Comparison of ENCODE assay signal across 31 mouse cellular contexts in genomic region chr1:194645898-194646297, GRCm38 (mm10). TPM values are rescaled to one million over a fixed set of nuclear protein-coding genes. Genes with fewer than 3 reads are reported as not detected.
DNase-seq lines count a peak whose midpoint lies in the region; ATAC-seq and TF ChIP-seq lines count a peak whose summit lies in the region.
"Had no signal": no experiment of that assay in that cellular context is flagged by ENCODE, and none has a peak within 500 bp of the region (broad histone marks: within the 10 kb centered on the region; RNA-seq: fewer than 3 reads in every experiment).

No protein-coding gene starts in this region.

- TF ChIP-seq EP300 in heart, adult 2 months (IDR thresholded peaks at IDR 0.05; ENCODE audit: insufficient read depth, low read depth, low read length): 0 out of 2 replicates have a peak, but pooled peaks have one; percentile 43

- H3K79me2 ChIP-seq in heart, adult 2 months (replicated peaks; ENCODE audit: control insufficient read depth, insufficient read depth, low read length): peaks cover 11% of the 10 kb centered on the region

- no peak overlapping the region for H3K4me3 ChIP-seq in forebrain, embryonic 13.5 days
- no peak overlapping the region for H3K4me3 ChIP-seq in forebrain, embryonic 14.5 days (ENCODE audit: low read depth, low read length)
- no peak overlapping the region for H3K4me3 ChIP-seq in heart, adult 2 months
- no peak overlapping the region for H3K4me3 ChIP-seq in kidney, adult 2 months (ENCODE audit: insufficient read depth, low read depth, low read length)
- H3K4me3 ChIP-seq in kidney, embryonic 16.5 days (ENCODE audit: low read length): no peak overlapping the region
- H3K4me3 ChIP-seq in neural tube, embryonic 13.5 days: no peak overlapping the region
- H3K4me3 ChIP-seq: erythroblast, embryonic 14.5 days; forebrain, embryonic 12.5 days; heart, embryonic 15.5 days; hindbrain, embryonic 10.5 days; intestine, embryonic 15.5 days; layer of hippocampus, adult 2 months; left cerebral cortex, adult 2 months; limb, embryonic 12.5 days; midbrain, embryonic 13.5 days had no signal

- peak; percentile 31; the same call in 1 of the 2 replicates for TF ChIP-seq POLR2A in heart, adult 2 months (IDR thresholded peaks at IDR 0.05; ENCODE audit: insufficient read depth, low read depth, low read length)
- no peak for TF ChIP-seq POLR2A in kidney, adult 2 months (IDR thresholded peaks at IDR 0.05; ENCODE audit: low read depth, low read length)

- H3K27me3 ChIP-seq in forebrain, embryonic 13.5 days: no peaks in the 10 kb centered on the region
- no peaks in the 10 kb centered on the region for H3K27me3 ChIP-seq in forebrain, embryonic 14.5 days (replicated peaks; ENCODE audit: control insufficient read depth, insufficient read depth, low read length)
- H3K27me3 ChIP-seq in heart, adult 2 months (ENCODE audit: control insufficient read depth, insufficient read depth, low read length): no peaks in the 10 kb centered on the region
- H3K27me3 ChIP-seq in kidney, adult 2 months (replicated peaks; ENCODE audit: control insufficient read depth, insufficient read depth, low read length): no peaks in the 10 kb centered on the region
- no peaks in the 10 kb centered on the region for H3K27me3 ChIP-seq in kidney, embryonic 16.5 days (ENCODE audit: insufficient read depth, low read length)
- H3K27me3 ChIP-seq in neural tube, embryonic 13.5 days: no peaks in the 10 kb centered on the region
- H3K27me3 ChIP-seq: CH12.LX; forebrain, embryonic 12.5 days; heart, embryonic 15.5 days; intestine, embryonic 15.5 days; limb, embryonic 12.5 days; midbrain, embryonic 13.5 days had no signal

- TF ChIP-seq CTCF in heart, adult 2 months (IDR thresholded peaks at IDR 0.05): no peak
- TF ChIP-seq CTCF in kidney, adult 2 months (conservative IDR thresholded peaks at IDR 0.05; ENCODE audit: insufficient read depth, insufficient read length, low read depth, low read length): no peak

- H3K4me1 ChIP-seq in forebrain, embryonic 13.5 days: peaks cover 42% of the 10 kb centered on the region
- H3K4me1 ChIP-seq in forebrain, embryonic 14.5 days (ENCODE audit: control insufficient read depth, insufficient read depth, low read length): peaks cover 8% of the 10 kb centered on the region
- peaks cover 41% of the 10 kb centered on the region for H3K4me1 ChIP-seq in heart, adult 2 months (ENCODE audit: control insufficient read depth, insufficient read depth, low read length)
- peaks cover 13% of the 10 kb centered on the region for H3K4me1 ChIP-seq in kidney, adult 2 months (ENCODE audit: control insufficient read depth, insufficient read depth, low read length)
- H3K4me1 ChIP-seq in kidney, embryonic 16.5 days (ENCODE audit: insufficient read depth, low read length): peaks cover 9% of the 10 kb centered on the region
- H3K4me1 ChIP-seq in neural tube, embryonic 13.5 days (replicated peaks): peaks cover 65% of the 10 kb centered on the region
- H3K4me1 ChIP-seq: forebrain, embryonic 12.5 days; limb, embryonic 12.5 days had no signal

- no peak overlapping the region for H3K27ac ChIP-seq in forebrain, embryonic 13.5 days
- H3K27ac ChIP-seq in forebrain, embryonic 14.5 days (ENCODE audit: low read depth, low read length): no peak overlapping the region
- peak overlapping the region; percentile 17 for H3K27ac ChIP-seq in heart, adult 2 months
- H3K27ac ChIP-seq in kidney, adult 2 months (ENCODE audit: insufficient read depth, low read depth, low read length): no peak overlapping the region
- H3K27ac ChIP-seq in kidney, embryonic 16.5 days (ENCODE audit: low read length): no peak overlapping the region
- H3K27ac ChIP-seq in neural tube, embryonic 13.5 days (replicated peaks): no peak overlapping the region
- H3K27ac ChIP-seq: forebrain, embryonic 12.5 days; heart, embryonic 15.5 days; hindbrain, embryonic 10.5 days; hindbrain, postnatal 0 days; intestine, embryonic 15.5 days; layer of hippocampus, adult 2 months; left cerebral cortex, adult 2 months; limb, embryonic 12.5 days; macrophage; midbrain, embryonic 13.5 days had no signal

- H3K9ac ChIP-seq in forebrain, embryonic 13.5 days: no peak overlapping the region
- H3K9ac ChIP-seq in forebrain, embryonic 14.5 days (ENCODE audit: low read length): no peak overlapping the region
- H3K9ac ChIP-seq in heart, adult 2 months (ENCODE audit: low read depth, low read length): no peak overlapping the region
- no peak overlapping the region for H3K9ac ChIP-seq in kidney, embryonic 16.5 days (replicated peaks; ENCODE audit: low read length)
- H3K9ac ChIP-seq in neural tube, embryonic 13.5 days: no peak overlapping the region
- H3K9ac ChIP-seq: forebrain, embryonic 12.5 days; heart, embryonic 15.5 days; intestine, embryonic 15.5 days; limb, embryonic 12.5 days; midbrain, embryonic 13.5 days had no signal

- ATAC-seq in forebrain, embryonic 13.5 days: no peak
- no peak for ATAC-seq in forebrain, embryonic 14.5 days
- no peak for ATAC-seq in kidney, embryonic 16.5 days (ENCODE audit: low FRiP score, low TSS enrichment)
- no peak for ATAC-seq in neural tube, embryonic 13.5 days (ENCODE audit: low read depth)
- ATAC-seq: activated CD4-positive, CD25-positive, alpha-beta regulatory T cell, adult 4 months; hindbrain, postnatal 0 days; intestine, embryonic 15.5 days; midbrain, embryonic 13.5 days had no signal

- peaks cover 64% of the 10 kb centered on the region for H3K36me3 ChIP-seq in forebrain, embryonic 13.5 days (ENCODE audit: poor library complexity, severe bottlenecking)
- H3K36me3 ChIP-seq in forebrain, embryonic 14.5 days (ENCODE audit: control insufficient read depth, insufficient read depth, low read length): peaks cover 67% of the 10 kb centered on the region
- peaks cover 65% of the 10 kb centered on the region for H3K36me3 ChIP-seq in heart, adult 2 months (ENCODE audit: control insufficient read depth, insufficient read depth, low read length)
- no peaks in the 10 kb centered on the region for H3K36me3 ChIP-seq in kidney, adult 2 months (ENCODE audit: control insufficient read depth, insufficient read depth, low read length)
- H3K36me3 ChIP-seq in kidney, embryonic 16.5 days (ENCODE audit: insufficient read depth, low read length): peaks cover 12% of the 10 kb centered on the region
- H3K36me3 ChIP-seq in neural tube, embryonic 13.5 days: peaks cover 61% of the 10 kb centered on the region

- peak overlapping the region; percentile 33; the same call in 1 of the 2 replicates for H3K4me2 ChIP-seq in forebrain, embryonic 13.5 days
- no peak overlapping the region for H3K4me2 ChIP-seq in forebrain, embryonic 14.5 days (ENCODE audit: low read length)
- no peak overlapping the region for H3K4me2 ChIP-seq in kidney, embryonic 16.5 days (replicated peaks; ENCODE audit: low read depth, low read length)
- peak overlapping the region; percentile 34 for H3K4me2 ChIP-seq in neural tube, embryonic 13.5 days
- H3K4me2 ChIP-seq: forebrain, embryonic 12.5 days; heart, embryonic 15.5 days; intestine, embryonic 15.5 days; limb, embryonic 12.5 days; midbrain, embryonic 13.5 days had no signal

- intact Hi-C loops in heart, adult 2 months (cut with DNase I): no loop called here

- no peak for DNase-seq in forebrain, embryonic 14.5 days (ENCODE audit: low spot score)
- no peak for DNase-seq in heart, adult 2 months
- no peak for DNase-seq in heart, postnatal 4 days
- peak; percentile 56 for DNase-seq in kidney, adult 2 months
- no peak for DNase-seq in layer of hippocampus, adult 18-20 months (ENCODE audit: low spot score in 2 of 2)
- DNase-seq: adrenal gland, adult 2 months; adrenal gland, postnatal 36 days; cerebellum, adult 2 months; cerebellum, postnatal 14 days; gastrocnemius, postnatal 14 days; kidney, adult 8-10 months; kidney, postnatal 25 days; lung, postnatal 10 days; thymus, adult 2 months; thymus, postnatal 36 days had no signal

- H3K9me3 ChIP-seq in forebrain, embryonic 13.5 days (replicated peaks): no peaks in the 10 kb centered on the region
- no peaks in the 10 kb centered on the region for H3K9me3 ChIP-seq in forebrain, embryonic 14.5 days (replicated peaks; ENCODE audit: control insufficient read depth, low read length)
- H3K9me3 ChIP-seq in kidney, embryonic 16.5 days (ENCODE audit: low read length): no peaks in the 10 kb centered on the region
- H3K9me3 ChIP-seq in neural tube, embryonic 13.5 days: no peaks in the 10 kb centered on the region
- H3K9me3 ChIP-seq: forebrain, embryonic 12.5 days; heart, embryonic 15.5 days; hindbrain, embryonic 10.5 days; intestine, embryonic 15.5 days; limb, embryonic 12.5 days; midbrain, embryonic 13.5 days had no signal

- 80% methylated on average over 1 of the region's 1 CpGs for WGBS in forebrain, embryonic 13.5 days
- 86% methylated on average over 1 of the region's 1 CpGs for WGBS in forebrain, embryonic 14.5 days
- 51% methylated on average over 1 of the region's 1 CpGs for WGBS in heart, adult 2 months
- WGBS in kidney, adult 2 months: 84% methylated on average over 1 of the region's 1 CpGs
- 81% methylated on average over 1 of the region's 1 CpGs for WGBS in kidney, embryonic 16.5 days
- WGBS in neural tube, embryonic 13.5 days: 95% methylated on average over 1 of the region's 1 CpGs

RNA-seq across cellular contexts. Expression of gene Plxna2, which starts 27.9 kb away (rescaled TPM):
- polyA plus RNA-seq in forebrain, embryonic 13.5 days (2015; fragmentation: Nextera tagmentation; extraction: Ambion mirVana): 46.9 and 55.8 TPM in 2 replicates
- 54.7 and 65.7 TPM in 2 replicates for polyA plus RNA-seq in forebrain, embryonic 14.5 days (2014; fragmentation: Nextera tagmentation; extraction: Ambion mirVana)
- total RNA-seq in heart, adult 2 months (2021): 10 to 100 TPM; 22.6 to 30.6 TPM
- 9.8 and 16.7 TPM in 2 replicates for polyA plus RNA-seq in heart, adult 2 months (2012; rRNA removed)
- 10 to 100 TPM; 23.7 to 24.7 TPM for total RNA-seq in heart, postnatal 4 days (2021)
- 5.1 and 5.9 TPM in 2 replicates for polyA plus RNA-seq in kidney, adult 2 months (2012; rRNA removed)
- 6.0 and 6.7 TPM in 2 replicates for polyA plus RNA-seq in kidney, embryonic 16.5 days (2015; fragmentation: Nextera tagmentation; extraction: Ambion mirVana)
- 42.6 and 50.5 TPM in 2 replicates for polyA plus RNA-seq in neural tube, embryonic 13.5 days (2015; fragmentation: Nextera tagmentation; extraction: Ambion mirVana)
- total RNA-seq in layer of hippocampus, adult 18-20 months (2021): 10 to 100 TPM; 62.3 to 66.4 TPM
- polyA plus RNA-seq: activated CD4-positive, CD25-positive, alpha-beta regulatory T cell, adult 4 months had no signal

Comparison
In these comparisons a context has a peak if more than half of its experiments do, and no peak if none do; other contexts are left out.
1. H3K4me2 ChIP-seq: peak in forebrain, embryonic 13.5 days (single experiment) and neural tube, embryonic 13.5 days (single experiment); none in forebrain, embryonic 14.5 days (single experiment) and kidney, embryonic 16.5 days (single experiment).